Mouse (Mus musculus): ENCODE measurements at regions not wholly inside any gene's neighbourhood (a gene's known extent, or its start where the extent isn't known, plus 50 kb on each side); places are given as distances from the start of the nearest gene placed in this dataset.

- H3K36me3 ChIP-seq (ENCODE audit: insufficient read depth, low read length), result no peaks in the 10 kb centered on the region
- DNase-seq (ENCODE audit: low spot score) (no peak), ATAC-seq (replicated peaks; ENCODE audit: low FRiP score, low read depth) (no peak)
- no peak overlapping the region for H3K4me2 ChIP-seq (ENCODE audit: low read length)
- H3K4me3 ChIP-seq (replicated peaks; ENCODE audit: low read depth, low read length), result no peak overlapping the region
- no peak for TF ChIP-seq CTCF (IDR thresholded peaks at IDR 0.05; ENCODE audit: low read depth)
- no peaks in the 10 kb centered on the region for H3K4me1 ChIP-seq (replicated peaks; ENCODE audit: insufficient read depth, low read length)
- H3K9ac ChIP-seq (ENCODE audit: low read depth, low read length), result no peak overlapping the region
- WGBS, result 48% methylated on average over 2 of the region's 2 CpGs
- H3K27me3 ChIP-seq (ENCODE audit: insufficient read depth, low read length), result no peaks in the 10 kb centered on the region
- H3K27ac ChIP-seq, result no peak overlapping the region
- H3K9me3 ChIP-seq (replicated peaks; ENCODE audit: low read length), result no peaks in the 10 kb centered on the region
Observed at GRCm38 (mm10) chr3:153776738-153777137, 51.8 kb upstream of the St6galnac3 start.

DNA sequence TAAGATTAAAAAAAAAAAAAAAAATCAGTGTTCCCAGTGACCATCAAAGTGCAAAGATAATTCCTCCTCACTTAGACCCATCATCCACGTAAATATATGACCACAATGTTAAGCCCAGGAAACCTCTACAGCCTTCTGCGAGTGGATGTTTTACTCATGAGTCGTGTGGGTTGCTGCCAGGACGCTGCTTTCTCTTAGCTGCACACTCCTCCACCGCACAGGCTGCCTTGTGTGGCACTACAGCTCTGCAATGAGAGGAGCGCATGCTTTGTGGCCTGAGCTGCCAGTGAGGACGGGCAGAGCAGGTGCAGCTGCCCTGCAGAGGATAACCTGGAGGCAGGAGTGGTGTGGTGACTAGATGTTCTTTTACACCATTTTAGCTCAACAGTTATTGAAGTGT lies 53.4 kb upstream of the St6galnac3 start:
- Histone ChIP-seq H3K9ac (ENCODE audit: low read depth, low read length) (no peak overlapping the region), H3K9me3 (replicated peaks; ENCODE audit: low read length) (no peaks in the 10 kb centered on the region), H3K4me3 (replicated peaks; ENCODE audit: low read depth, low read length) (no peak overlapping the region), H3K27ac (no peak overlapping the region), H3K4me2 (ENCODE audit: low read length) (no peak overlapping the region), H3K27me3 (ENCODE audit: insufficient read depth, low read length) (no peaks in the 10 kb centered on the region), H3K36me3 (ENCODE audit: insufficient read depth, low read length) (no peaks in the 10 kb centered on the region), H3K4me1 (replicated peaks; ENCODE audit: insufficient read depth, low read length) (0 out of 2 replicates have a peak, but pooled peaks cover under 1% of the 10 kb centered on the region)
- 68% methylated on average over 7 of the region's 7 CpGs for WGBS
- no peak for TF ChIP-seq CTCF (IDR thresholded peaks at IDR 0.05; ENCODE audit: low read depth)
- ATAC-seq (replicated peaks; ENCODE audit: low FRiP score, low read depth) (no peak), DNase-seq (ENCODE audit: low spot score) (no peak)

GRCm38 (mm10) chr3:153782467-153782866 lies 57.5 kb upstream of the St6galnac3 start:
- Histone ChIP-seq H3K36me3 (ENCODE audit: insufficient read depth, low read length) (no peaks in the 10 kb centered on the region), H3K4me3 (replicated peaks; ENCODE audit: low read depth, low read length) (no peak overlapping the region), H3K9me3 (replicated peaks; ENCODE audit: low read length) (no peaks in the 10 kb centered on the region), H3K27me3 (ENCODE audit: insufficient read depth, low read length) (no peaks in the 10 kb centered on the region), H3K27ac (no peak overlapping the region), H3K4me1 (replicated peaks; ENCODE audit: insufficient read depth, low read length) (0 out of 2 replicates have a peak, but pooled peaks cover 7% of the 10 kb centered on the region), H3K4me2 (ENCODE audit: low read length) (no peak overlapping the region), H3K9ac (ENCODE audit: low read depth, low read length) (no peak overlapping the region)
- DNase-seq (ENCODE audit: low spot score) (no peak), ATAC-seq (replicated peaks; ENCODE audit: low FRiP score, low read depth) (no peak)
- TF ChIP-seq CTCF (IDR thresholded peaks at IDR 0.05; ENCODE audit: low read depth), result no peak
- WGBS, result 63% methylated on average over 5 of the region's 5 CpGs

DNA sequence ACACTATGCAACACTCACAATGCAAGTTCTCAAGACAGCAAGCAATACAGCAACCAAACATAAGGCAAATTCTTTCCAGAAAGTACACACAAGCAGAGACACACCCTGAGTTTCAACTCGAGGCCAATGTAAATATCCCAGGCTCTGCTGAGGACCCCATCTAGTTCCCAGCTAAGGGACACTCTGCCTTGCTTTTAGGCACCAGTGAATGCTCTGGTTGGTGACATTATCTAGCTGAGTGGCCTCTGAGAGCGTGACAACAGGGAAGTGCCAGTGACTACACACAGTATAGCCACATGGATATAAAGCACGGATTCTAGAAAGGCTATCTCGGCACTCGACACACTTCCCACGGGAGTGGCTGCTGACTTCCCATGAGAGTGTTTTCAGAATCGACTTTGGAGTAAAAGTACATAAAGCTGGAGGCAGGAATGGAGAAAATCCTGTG lies 58.3 kb upstream of the St6galnac3 start:
- H3K9me3 ChIP-seq (replicated peaks; ENCODE audit: low read length), result no peaks in the 10 kb centered on the region
- H3K4me2 ChIP-seq (ENCODE audit: low read length), result no peak overlapping the region
- no peak overlapping the region for H3K27ac ChIP-seq
- H3K36me3 ChIP-seq (ENCODE audit: insufficient read depth, low read length), result no peaks in the 10 kb centered on the region
- DNase-seq (ENCODE audit: low spot score) (peak; percentile 23), ATAC-seq (replicated peaks; ENCODE audit: low FRiP score, low read depth) (no peak)
- no peak overlapping the region for H3K9ac ChIP-seq (ENCODE audit: low read depth, low read length)
- no peak for TF ChIP-seq CTCF (IDR thresholded peaks at IDR 0.05; ENCODE audit: low read depth)
- no peaks in the 10 kb centered on the region for H3K27me3 ChIP-seq (ENCODE audit: insufficient read depth, low read length)
- H3K4me3 ChIP-seq (replicated peaks; ENCODE audit: low read depth, low read length), result no peak overlapping the region
- H3K4me1 ChIP-seq (replicated peaks; ENCODE audit: insufficient read depth, low read length), result 0 out of 2 replicates have a peak, but pooled peaks cover 7% of the 10 kb centered on the region
- 49% methylated on average over 7 of the region's 7 CpGs for WGBS

GRCm38 (mm10) chr3:153783928-153784570 lies 59.1 kb upstream of the St6galnac3 start:
- DNase-seq (ENCODE audit: low spot score), result peak; percentile 62
- 31% methylated on average over 8 of the region's 8 CpGs for WGBS
- no peak overlapping the region for H3K27ac ChIP-seq

DNA sequence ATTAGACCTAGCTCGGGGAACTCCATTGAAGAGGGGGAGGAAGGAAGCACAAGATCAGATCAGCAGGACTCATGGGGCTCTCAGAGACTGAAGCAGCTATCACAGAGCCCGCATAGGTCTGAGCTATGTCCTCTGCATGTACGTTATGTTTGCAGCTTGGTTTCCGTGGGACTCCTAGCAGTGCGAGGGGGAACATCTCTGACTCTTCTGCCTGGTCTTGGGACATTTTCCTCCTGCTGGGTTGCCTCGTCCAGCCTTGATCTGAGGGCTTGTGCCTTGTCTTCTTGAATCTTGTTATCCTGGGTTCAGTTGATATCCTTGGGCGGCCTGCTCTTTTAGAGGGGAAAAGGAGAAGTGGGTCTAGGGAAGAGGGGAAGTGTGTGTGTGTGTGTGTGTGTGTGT lies 53.6 kb upstream of the Asb17 start:
- Histone ChIP-seq H3K27ac (no peak overlapping the region), H3K4me3 (replicated peaks; ENCODE audit: low read depth, low read length) (no peak overlapping the region), H3K4me2 (ENCODE audit: low read length) (no peak overlapping the region), H3K36me3 (ENCODE audit: insufficient read depth, low read length) (no peaks in the 10 kb centered on the region), H3K27me3 (ENCODE audit: insufficient read depth, low read length) (no peaks in the 10 kb centered on the region), H3K9me3 (replicated peaks; ENCODE audit: low read length) (no peaks in the 10 kb centered on the region), H3K4me1 (replicated peaks; ENCODE audit: insufficient read depth, low read length) (no peaks in the 10 kb centered on the region), H3K9ac (ENCODE audit: low read depth, low read length) (no peak overlapping the region)
- ATAC-seq (replicated peaks; ENCODE audit: low FRiP score, low read depth), result no peak
- DNase-seq (ENCODE audit: low spot score), result no peak
- WGBS, result 92% methylated on average over 7 of the region's 7 CpGs
- no peak for TF ChIP-seq CTCF (IDR thresholded peaks at IDR 0.05; ENCODE audit: low read depth)

More at GRCm38 (mm10) chr3:153783928-153784570, 59.1 kb upstream of the St6galnac3 start:
- Histone ChIP-seq H3K36me3 (ENCODE audit: insufficient read depth, low read length) (no peaks in the 10 kb centered on the region), H3K9ac (ENCODE audit: low read depth, low read length) (no peak overlapping the region), H3K4me2 (ENCODE audit: low read length) (peak overlapping the region; percentile 21; the same call in 1 of the 2 replicates), H3K9me3 (replicated peaks; ENCODE audit: low read length) (no peaks in the 10 kb centered on the region), H3K4me1 (replicated peaks; ENCODE audit: insufficient read depth, low read length) (0 out of 2 replicates have a peak, but pooled peaks cover 7% of the 10 kb centered on the region), H3K4me3 (replicated peaks; ENCODE audit: low read depth, low read length) (no peak overlapping the region), H3K27me3 (ENCODE audit: insufficient read depth, low read length) (no peaks in the 10 kb centered on the region)
- no peak for TF ChIP-seq CTCF (IDR thresholded peaks at IDR 0.05; ENCODE audit: low read depth)
- ATAC-seq (replicated peaks; ENCODE audit: low FRiP score, low read depth), result peak; percentile 75; the same call in 1 of the 2 replicates

Measured in kidney, postnatal 0 days (tissue).